Mouse (Mus musculus) limb, embryonic 14.5 days (tissue): ENCODE data around the gene Tmem156. TPM values are rescaled to one million over a fixed set of nuclear protein-coding genes. Genes with fewer than 3 reads are reported as not detected.

ENCODE experiments used
- ATAC-seq: fragments of 200-750 bp; cut with Nextera tagmentation; 2 replicates; pipeline ENCODE4 v1.8.0; 2017; ENCODE audit warnings: low read depth, moderate number of reproducible peaks, moderate TSS enrichment; ENCODE audit not compliant: low FRiP score
- DNase-seq: peaks from one replicate; pipeline ENCODE4 v3.0.0-alpha.2; 2015; ENCODE audit warnings: low spot score
- H3K27ac ChIP-seq: fragments of 300-500 bp; sonication (generic); replicated peaks from 2 replicates; pipeline ENCODE4 v1.5.1; 2014; ENCODE audit warnings: low read depth, mild to moderate bottlenecking, low read length, moderate library complexity, mixed read lengths
- H3K27me3 ChIP-seq: fragments of 300-500 bp; sonication (generic); 2 replicates; pipeline ENCODE4 v1.6.1; 2014; ENCODE audit warnings: low read length, mixed read lengths; ENCODE audit not compliant: control insufficient read depth, insufficient read depth
- H3K36me3 ChIP-seq: fragments of 300-500 bp; sonication (generic); 2 replicates; pipeline ENCODE4 v1.6.1; 2014; ENCODE audit warnings: mild to moderate bottlenecking, low read length, moderate library complexity, mixed read lengths; ENCODE audit not compliant: control insufficient read depth, insufficient read depth
- H3K4me1 ChIP-seq: fragments of 300-500 bp; sonication (generic); 2 replicates; pipeline ENCODE4 v1.6.1; 2014; ENCODE audit warnings: antibody characterized with exemption, low read length, mixed read lengths; ENCODE audit not compliant: control insufficient read depth, insufficient read depth
- H3K4me2 ChIP-seq: fragments of 300-500 bp; sonication (generic); replicated peaks from 2 replicates; pipeline ENCODE4 v1.6.1; 2014; ENCODE audit warnings: low read depth, mild to moderate bottlenecking, low read length, moderate library complexity; ENCODE audit not compliant: severe bottlenecking
- H3K4me3 ChIP-seq: fragments of 300-500 bp; sonication (generic); replicated peaks from 2 replicates; pipeline ENCODE4 v1.5.1; 2014; ENCODE audit warnings: low read length
- H3K9ac ChIP-seq: fragments of 300-500 bp; sonication (generic); 2 replicates; pipeline ENCODE4 v1.6.1; 2014; ENCODE audit warnings: mild to moderate bottlenecking, low read depth, low read length, moderate library complexity; ENCODE audit not compliant: severe bottlenecking
- H3K9me3 ChIP-seq: fragments of 300-500 bp; sonication (generic); 2 replicates; pipeline ENCODE4 v1.6.1; 2016; ENCODE audit warnings: low read length; ENCODE audit not compliant: control insufficient read depth
- POLR2A ChIP-seq: fragments of 200-500 bp; IDR thresholded peaks from 2 replicates; pipeline ENCODE4 v1.8.0; 2012; ENCODE audit warnings: inconsistent platforms, mild to moderate bottlenecking, moderate library complexity, borderline replicate concordance; ENCODE audit not compliant: insufficient read depth, insufficient read length; ENCODE audit errors: extremely low read depth
- WGBS: fragments of 180-500 bp; shearing (Covaris S2); extraction: QIAGEN DNeasy Blood & Tissue Kit; methylation state at CpG from one replicate; pipeline ENCODE4 v1.1.7; 2014; 5-methylcytosine and 5-hydroxymethylcytosine counted together
- polyA plus RNA-seq, 2 experiments: library from polyadenylated mRNA; depleted of rRNA in 1 of 2; stranded (reverse) in 1 of 2; unstranded in 1 of 2; fragments of >200 nt; fragmentation: Nextera tagmentation in 1 of 2; extraction: Ambion mirVana in 1 of 2; gene quantifications; 2 replicates each; pipeline versions ENCODE4 v1.2.1 to v1.2.3; 2012 to 2014

Gene Tmem156
- polyA plus RNA-seq, 2 experiments, result 0.88 to 1.1 TPM

GRCm38 (mm10) chr5:65068166-65068565, 23.8 kb downstream of the Tmem156 start:
- H3K4me2 ChIP-seq, result no peak overlapping the region
- no peaks in the 10 kb centered on the region for H3K36me3 ChIP-seq
- no peak overlapping the region for H3K9ac ChIP-seq
- no peak overlapping the region for H3K4me3 ChIP-seq
- no peak overlapping the region for H3K27ac ChIP-seq
- DNase-seq, result no peak
- no peaks in the 10 kb centered on the region for H3K9me3 ChIP-seq
- ATAC-seq, result no peak
- peaks cover 10% of the 10 kb centered on the region for H3K4me1 ChIP-seq
- TF ChIP-seq POLR2A, result no peak
- no peaks in the 10 kb centered on the region for H3K27me3 ChIP-seq
- 40% methylated on average over 6 of the region's 6 CpGs for WGBS

GRCm38 (mm10) chr5:65063266-65063665, 28.7 kb downstream of the Tmem156 start:
- no peak for TF ChIP-seq POLR2A
- Histone ChIP-seq H3K9me3 (no peaks in the 10 kb centered on the region), H3K4me1 (0 out of 2 replicates have a peak, but pooled peaks cover 4% of the 10 kb centered on the region), H3K4me2 (no peak overlapping the region), H3K27ac (no peak overlapping the region), H3K36me3 (no peaks in the 10 kb centered on the region), H3K9ac (no peak overlapping the region), H3K4me3 (no peak overlapping the region), H3K27me3 (no peaks in the 10 kb centered on the region)
- DNase-seq (no peak), ATAC-seq (no peak)
- WGBS, result 94% methylated on average over 2 of the region's 2 CpGs

GRCm38 (mm10) chr5:65062236-65062635, 29.7 kb downstream of the Tmem156 start:
- H3K27ac ChIP-seq, result no peak overlapping the region
- H3K4me3 ChIP-seq, result no peak overlapping the region
- DNase-seq (no peak), ATAC-seq (no peak)
- no peaks in the 10 kb centered on the region for H3K4me1 ChIP-seq
- no peak overlapping the region for H3K4me2 ChIP-seq
- no peaks in the 10 kb centered on the region for H3K36me3 ChIP-seq
- no peaks in the 10 kb centered on the region for H3K27me3 ChIP-seq
- no peaks in the 10 kb centered on the region for H3K9me3 ChIP-seq
- WGBS, result 91% methylated on average over 4 of the region's 4 CpGs
- H3K9ac ChIP-seq, result no peak overlapping the region
- TF ChIP-seq POLR2A, result no peak

DNA sequence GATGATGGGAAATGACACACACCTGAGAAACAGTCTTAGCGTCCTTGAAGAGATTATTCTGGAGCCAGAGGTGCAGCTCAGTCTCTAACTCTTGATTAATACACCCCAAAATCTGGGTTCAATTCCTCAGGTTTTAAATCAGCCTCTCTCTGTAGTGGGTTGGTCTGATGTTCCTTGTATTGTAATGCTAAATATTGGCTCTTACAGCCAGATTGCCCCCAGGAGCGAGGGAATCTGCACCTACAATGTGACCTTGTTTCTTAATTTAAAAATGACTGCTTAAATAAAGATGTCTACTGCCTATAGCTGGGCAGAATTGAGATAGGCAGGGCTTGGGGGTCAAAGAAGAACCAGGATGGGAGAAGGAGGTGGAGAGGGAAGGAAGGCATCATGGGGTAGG, 32.1 kb downstream of the Tmem156 start:
- 78% methylated on average over 2 of the region's 2 CpGs for WGBS
- no peak for TF ChIP-seq POLR2A

GRCm38 (mm10) chr5:65057596-65057995, 34.3 kb downstream of the Tmem156 start:
- H3K9ac ChIP-seq, result no peak overlapping the region
- H3K36me3 ChIP-seq, result no peaks in the 10 kb centered on the region
- ATAC-seq (no peak), DNase-seq (no peak)
- no peaks in the 10 kb centered on the region for H3K27me3 ChIP-seq
- no peak for TF ChIP-seq POLR2A
- no peak overlapping the region for H3K27ac ChIP-seq
- 94% methylated on average over 6 of the region's 6 CpGs for WGBS
- no peaks in the 10 kb centered on the region for H3K9me3 ChIP-seq
- H3K4me1 ChIP-seq, result no peaks in the 10 kb centered on the region
- H3K4me3 ChIP-seq, result no peak overlapping the region
- no peak overlapping the region for H3K4me2 ChIP-seq

More for the DNA sequence above, 32.1 kb downstream of the Tmem156 start:
- Histone ChIP-seq H3K36me3 (no peaks in the 10 kb centered on the region), H3K27me3 (no peaks in the 10 kb centered on the region), H3K9me3 (no peaks in the 10 kb centered on the region), H3K4me3 (no peak overlapping the region), H3K9ac (no peak overlapping the region), H3K4me1 (no peaks in the 10 kb centered on the region), H3K27ac (no peak overlapping the region), H3K4me2 (no peak overlapping the region)
- DNase-seq (no peak), ATAC-seq (no peak)

- 64% methylated on average over 3 of the region's 3 CpGs for WGBS
- no peak overlapping the region for H3K4me2 ChIP-seq
- no peak for DNase-seq
- TF ChIP-seq POLR2A, result no peak
- ATAC-seq, result no peak
- no peaks in the 10 kb centered on the region for H3K27me3 ChIP-seq
- H3K9me3 ChIP-seq, result no peaks in the 10 kb centered on the region
- H3K27ac ChIP-seq, result no peak overlapping the region
- H3K4me1 ChIP-seq, result no peaks in the 10 kb centered on the region
- no peak overlapping the region for H3K4me3 ChIP-seq
- H3K36me3 ChIP-seq, result no peaks in the 10 kb centered on the region
- no peak overlapping the region for H3K9ac ChIP-seq
Observed at GRCm38 (mm10) chr5:65051513-65051912, 40.4 kb downstream of the Tmem156 start.
